Mouse (Mus musculus): Measurements from ENCODE around the gene Fam234a. TPM values are rescaled to one million over a fixed set of nuclear protein-coding genes. Genes with fewer than 3 reads are reported as not detected.
"Not testable (repeated sequence)": the region's sequence is repeated elsewhere in the genome, so short reads cannot be mapped to it uniquely, and the experiment has no call there.

Fam234a gene
- total RNA-seq, 4 experiments from 2014 or later: 71.5 to 95.3 (median 87.8) TPM

DNA sequence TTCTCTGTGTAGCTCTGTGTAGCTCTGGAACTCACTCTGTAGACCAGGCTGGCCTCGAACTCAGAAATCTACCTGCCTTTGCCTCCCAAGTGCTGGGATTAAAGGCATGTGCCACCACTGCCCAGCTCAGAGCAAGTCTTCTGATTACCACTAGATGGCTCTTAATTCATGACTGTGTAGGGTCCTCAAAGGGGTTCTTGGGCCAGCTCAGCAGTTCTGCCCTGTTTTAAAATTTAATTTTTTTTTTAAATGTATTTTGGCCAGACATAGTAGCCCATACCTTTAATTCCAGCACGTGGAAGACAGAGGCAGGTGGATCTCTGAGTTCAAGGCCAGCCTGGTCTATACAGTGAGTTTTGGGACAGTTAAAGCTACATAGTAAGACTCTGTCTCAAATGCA is 68.8 kb downstream of the Fam234a start:
- not testable (repeated sequence) for DNase-seq (ENCODE audit: low spot score in 2 of 2)

- no peak for DNase-seq (ENCODE audit: low spot score in 2 of 2)
Observed at GRCm38 (mm10) chr17:26168039-26168438, 76.0 kb downstream of the Fam234a start.

GRCm38 (mm10) chr17:26162736-26163135 is 81.3 kb downstream of the Fam234a start:
- no peak for DNase-seq (ENCODE audit: low spot score in 2 of 2)

Other genes starting within 250 kb of the Fam234a start
- 10 to 100 TPM; 71.4 to 85.9 (median 78.5) TPM for gene Rab11fip3, start 174.7 kb downstream of the Fam234a start, total RNA-seq (2022)
- gene Decr2, start 153.9 kb downstream of the Fam234a start, total RNA-seq (2022): 1 to 10 TPM; 2.8 to 4.2 (median 2.8) TPM
- 1 to 10 TPM; 1.9 to 4.0 (median 2.8) TPM for gene Nme4, start 148.6 kb downstream of the Fam234a start, total RNA-seq (2022)
- 1 to 10 TPM; 2.6 to 4.1 (median 3.4) TPM for gene Tmem8, start 130.9 kb downstream of the Fam234a start, total RNA-seq (2022)
- gene Mrpl28, start 120.7 kb downstream of the Fam234a start, total RNA-seq (2022): 10 to 100 TPM; 62.7 to 72.1 (median 67.6) TPM
- 10 to 100 TPM; 15.4 to 19.8 (median 17.7) TPM for gene Axin1, start 105.6 kb downstream of the Fam234a start, total RNA-seq (2022)
- not detected for gene Pdia2, start 45.2 kb downstream of the Fam234a start, total RNA-seq (2022)
- gene Rgs11, start 41.3 kb downstream of the Fam234a start, total RNA-seq (2022): under 1 TPM; 0.19 to 0.97 (median 0.45) TPM
- under 1 TPM; 0.48 to 0.97 (median 0.70) TPM for gene Arhgdig, start 36.5 kb downstream of the Fam234a start, total RNA-seq (2022)
- 10 to 100 TPM in 3 of 4 experiments, 1 to 10 TPM in 1; 7.1 to 12.7 (median 11.2) TPM for gene Luc7l, start 8.7 kb upstream of the Fam234a start, total RNA-seq (2022)
- 1 to 10 TPM; 1.9 to 3.5 (median 2.5) TPM for gene Neurl1b, start 170.6 kb upstream of the Fam234a start, total RNA-seq (2022)